Mouse (Mus musculus): ENCODE data around the gene Sbk2.

DNA sequence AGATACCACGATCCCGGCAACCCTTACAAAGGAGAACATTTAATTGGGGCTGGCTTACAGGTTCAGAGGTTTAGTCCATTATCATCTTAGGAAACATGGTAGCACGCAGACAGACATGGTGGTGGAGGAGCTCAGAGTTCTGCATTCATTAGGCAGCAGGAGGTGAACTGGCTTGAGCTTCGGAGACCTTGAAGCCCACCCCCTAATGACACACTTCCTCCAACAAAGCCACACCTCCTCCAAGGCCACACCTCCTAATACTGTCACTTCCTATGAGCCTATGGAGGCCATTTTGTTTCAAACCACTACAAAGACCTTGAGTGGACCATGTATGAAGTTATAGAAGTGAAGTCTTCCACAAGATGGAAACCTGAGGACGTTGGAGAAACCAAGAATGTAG is 52.0 kb downstream of the Sbk2 start:
- TF ChIP-seq CTCF (IDR thresholded peaks at IDR 0.05; ENCODE audit: low read depth), result no peak
- no peak for TF ChIP-seq EP300 (IDR thresholded peaks at IDR 0.05; ENCODE audit: low read depth)
